Mouse (Mus musculus): ENCODE results near the gene Mrpl16. TPM values are rescaled to one million over a fixed set of nuclear protein-coding genes. Genes with fewer than 3 reads are reported as not detected.
A peak's percentile ranks its signal among the peaks of the same experiment; 100 is the strongest.

Mrpl16 gene
- polyA plus RNA-seq, 1 experiment from 2014 or later: 53.5 TPM

- Histone ChIP-seq H3K9ac (no peak overlapping the region), H3K4me2 (no peak overlapping the region), H3K4me1 (peaks cover 3% of the 10 kb centered on the region; the same call in 1 of the 2 replicates), H3K4me3 (replicated peaks) (no peak overlapping the region), H3K27me3 (replicated peaks) (no peaks in the 10 kb centered on the region), H3K27ac (no peak overlapping the region), H3K9me3 (no peaks in the 10 kb centered on the region), H3K36me3 (no peaks in the 10 kb centered on the region)
- no peak for ATAC-seq (ENCODE audit: insufficient read depth, low FRiP score, low read depth)
- 60% methylated on average over 6 of the region's 6 CpGs for WGBS
Observed at GRCm38 (mm10) chr19:11807822-11808221, 37.6 kb downstream of the Mrpl16 start.

GRCm38 (mm10) chr19:11808452-11808851 is 38.3 kb downstream of the Mrpl16 start:
- no peaks in the 10 kb centered on the region for H3K36me3 ChIP-seq
- WGBS: 84% methylated on average over 2 of the region's 2 CpGs
- H3K4me1 ChIP-seq: peaks cover 3% of the 10 kb centered on the region; the same call in 1 of the 2 replicates
- no peak overlapping the region for H3K27ac ChIP-seq
- no peak for ATAC-seq (ENCODE audit: insufficient read depth, low FRiP score, low read depth)
- H3K9ac ChIP-seq: no peak overlapping the region
- H3K4me3 ChIP-seq (replicated peaks): no peak overlapping the region
- no peak overlapping the region for H3K4me2 ChIP-seq
- no peaks in the 10 kb centered on the region for H3K27me3 ChIP-seq (replicated peaks)
- H3K9me3 ChIP-seq: no peaks in the 10 kb centered on the region

GRCm38 (mm10) chr19:11810003-11810758 is 40.0 kb downstream of the Mrpl16 start:
- no peak for ATAC-seq (ENCODE audit: insufficient read depth, low FRiP score, low read depth)
- Histone ChIP-seq H3K27ac (no peak overlapping the region), H3K27me3 (replicated peaks) (no peaks in the 10 kb centered on the region), H3K4me3 (replicated peaks) (no peak overlapping the region), H3K4me1 (peaks cover 11% of the 10 kb centered on the region), H3K36me3 (no peaks in the 10 kb centered on the region), H3K9me3 (no peaks in the 10 kb centered on the region), H3K9ac (no peak overlapping the region), H3K4me2 (no peak overlapping the region)
- WGBS: 66% methylated on average over 5 of the region's 5 CpGs

- Histone ChIP-seq H3K4me3 (replicated peaks) (no peak overlapping the region), H3K4me2 (no peak overlapping the region), H3K9ac (no peak overlapping the region), H3K36me3 (no peaks in the 10 kb centered on the region), H3K27ac (no peak overlapping the region), H3K4me1 (peaks cover 11% of the 10 kb centered on the region), H3K9me3 (no peaks in the 10 kb centered on the region), H3K27me3 (replicated peaks) (no peaks in the 10 kb centered on the region)
- 39% methylated on average over 1 of the region's 1 CpGs for WGBS
- no peak for ATAC-seq (ENCODE audit: insufficient read depth, low FRiP score, low read depth)
Observed at GRCm38 (mm10) chr19:11810856-11811255, 40.7 kb downstream of the Mrpl16 start.

GRCm38 (mm10) chr19:11811688-11812365 is 41.6 kb downstream of the Mrpl16 start:
- ATAC-seq (ENCODE audit: insufficient read depth, low FRiP score, low read depth): peak; percentile 57; the same call in 1 of the 2 replicates
- 51% methylated on average over 5 of the region's 5 CpGs for WGBS
- Histone ChIP-seq H3K9ac (no peak overlapping the region), H3K4me3 (replicated peaks) (no peak overlapping the region), H3K4me1 (peaks cover 13% of the 10 kb centered on the region), H3K27me3 (replicated peaks) (no peaks in the 10 kb centered on the region), H3K9me3 (no peaks in the 10 kb centered on the region), H3K27ac (no peak overlapping the region), H3K36me3 (no peaks in the 10 kb centered on the region), H3K4me2 (no peak overlapping the region)

GRCm38 (mm10) chr19:11813136-11813535 is 42.9 kb downstream of the Mrpl16 start:
- H3K27me3 ChIP-seq (replicated peaks): no peaks in the 10 kb centered on the region
- no peaks in the 10 kb centered on the region for H3K9me3 ChIP-seq
- WGBS: 58% methylated on average over 4 of the region's 4 CpGs
- no peaks in the 10 kb centered on the region for H3K36me3 ChIP-seq
- no peak overlapping the region for H3K4me3 ChIP-seq (replicated peaks)
- no peak for ATAC-seq (ENCODE audit: insufficient read depth, low FRiP score, low read depth)
- H3K4me2 ChIP-seq: no peak overlapping the region
- no peak overlapping the region for H3K9ac ChIP-seq
- peaks cover 16% of the 10 kb centered on the region for H3K4me1 ChIP-seq
- H3K27ac ChIP-seq: peak overlapping the region; percentile 35; the same call in 1 of the 2 replicates

- no peaks in the 10 kb centered on the region for H3K36me3 ChIP-seq
- no peak overlapping the region for H3K4me3 ChIP-seq (replicated peaks)
- no peaks in the 10 kb centered on the region for H3K9me3 ChIP-seq
- 0 out of 2 replicates have a peak, but pooled peaks have one; percentile 36 for ATAC-seq (ENCODE audit: insufficient read depth, low FRiP score, low read depth)
- no peaks in the 10 kb centered on the region for H3K27me3 ChIP-seq (replicated peaks)
- H3K9ac ChIP-seq: no peak overlapping the region
- peaks cover 16% of the 10 kb centered on the region for H3K4me1 ChIP-seq
- peak overlapping the region; percentile 69 for H3K27ac ChIP-seq
- 15% methylated on average over 8 of the region's 8 CpGs for WGBS
- H3K4me2 ChIP-seq: peak overlapping the region; percentile 33
Observed at GRCm38 (mm10) chr19:11813649-11814048, 43.5 kb downstream of the Mrpl16 start.

- Histone ChIP-seq H3K27ac (no peak overlapping the region), H3K4me1 (peaks cover 20% of the 10 kb centered on the region), H3K4me3 (replicated peaks) (no peak overlapping the region), H3K4me2 (no peak overlapping the region), H3K9ac (no peak overlapping the region), H3K9me3 (no peaks in the 10 kb centered on the region), H3K27me3 (replicated peaks) (no peaks in the 10 kb centered on the region), H3K36me3 (no peaks in the 10 kb centered on the region)
- ATAC-seq (ENCODE audit: insufficient read depth, low FRiP score, low read depth): no peak
- WGBS: 74% methylated on average over 6 of the region's 6 CpGs
Observed at GRCm38 (mm10) chr19:11814742-11815333, 44.6 kb downstream of the Mrpl16 start.

GRCm38 (mm10) chr19:11816706-11817105 is 46.5 kb downstream of the Mrpl16 start:
- Histone ChIP-seq H3K9ac (no peak overlapping the region), H3K27me3 (replicated peaks) (no peaks in the 10 kb centered on the region), H3K4me2 (0 out of 2 replicates have a peak overlapping the region, but pooled peaks have one; percentile 89), H3K4me3 (replicated peaks) (no peak overlapping the region), H3K36me3 (no peaks in the 10 kb centered on the region), H3K27ac (no peak overlapping the region), H3K4me1 (peaks cover 20% of the 10 kb centered on the region), H3K9me3 (no peaks in the 10 kb centered on the region)
- 57% methylated on average over 6 of the region's 6 CpGs for WGBS
- ATAC-seq (ENCODE audit: insufficient read depth, low FRiP score, low read depth): no peak

GRCm38 (mm10) chr19:11817586-11817985 is 47.4 kb downstream of the Mrpl16 start:
- peak overlapping the region; percentile 82 for H3K4me3 ChIP-seq (replicated peaks)
- peak overlapping the region; percentile 18; the same call in 1 of the 2 replicates for H3K27ac ChIP-seq
- peaks cover 17% of the 10 kb centered on the region for H3K4me1 ChIP-seq
- no peaks in the 10 kb centered on the region for H3K27me3 ChIP-seq (replicated peaks)
- H3K36me3 ChIP-seq: no peaks in the 10 kb centered on the region
- no peaks in the 10 kb centered on the region for H3K9me3 ChIP-seq
- no peak overlapping the region for H3K9ac ChIP-seq
- peak overlapping the region; percentile 89 for H3K4me2 ChIP-seq
- WGBS: 23% methylated on average over 5 of the region's 5 CpGs
- no peak for ATAC-seq (ENCODE audit: insufficient read depth, low FRiP score, low read depth)

GRCm38 (mm10) chr19:11818199-11819142 is 48.3 kb downstream of the Mrpl16 start:
- ATAC-seq (ENCODE audit: insufficient read depth, low FRiP score, low read depth): peak; percentile 90
- Histone ChIP-seq H3K4me3 (replicated peaks) (peak overlapping the region; percentile 82), H3K9ac (peak overlapping the region; percentile 68)

More at GRCm38 (mm10) chr19:11818199-11819142, 48.3 kb downstream of the Mrpl16 start:
- H3K27me3 ChIP-seq (replicated peaks): no peaks in the 10 kb centered on the region
- H3K4me2 ChIP-seq: peak overlapping the region; percentile 89
- peak overlapping the region; percentile 79 for H3K27ac ChIP-seq
- no peaks in the 10 kb centered on the region for H3K9me3 ChIP-seq
- peaks cover 17% of the 10 kb centered on the region for H3K4me1 ChIP-seq
- H3K36me3 ChIP-seq: no peaks in the 10 kb centered on the region
- under 1% methylated on average over 83 of the region's 83 CpGs for WGBS
